Mouse (Mus musculus) erythroblast, adult 5-6 weeks (primary cell): ENCODE data around the gene Ift57. TPM values are rescaled to one million over a fixed set of nuclear protein-coding genes. Genes with fewer than 3 reads are reported as not detected.
A peak's percentile ranks its signal among the peaks of the same experiment; 100 is the strongest.

ENCODE experiments used
- ATAC-seq: replicated peaks from 2 replicates; pipeline ENCODE4 v1.8.0; 2016; ENCODE audit warnings: moderate number of reproducible peaks, mild to moderate bottlenecking, moderate TSS enrichment, inconsistent platforms; ENCODE audit not compliant: poor library complexity, low FRiP score, severe bottlenecking
- total RNA-seq, 2 experiments: library from RNA; stranded (forward) in 1 of 2; stranded (reverse) in 1 of 2; fragments of 150-400 nt in 1 of 2; fragments of 200-764, 138-1000 nt in 1 of 2; gene quantifications; 2 replicates each; pipeline versions ENCODE4 v1.2.3 to v1.2.4; 2015 to 2017; ENCODE audit warnings: low replicate concordance in 2 of 2

Gene Ift57
- total RNA-seq, 2 experiments from 2014 or later, result 60.3 to 77.4 TPM

GRCm38 (mm10) chr16:49786116-49786515 lies 87.1 kb downstream of the Ift57 start:
- ATAC-seq, result no peak

GRCm38 (mm10) chr16:49787714-49788113 lies 88.7 kb downstream of the Ift57 start:
- no peak for ATAC-seq

GRCm38 (mm10) chr16:49790575-49791465 lies 91.8 kb downstream of the Ift57 start:
- ATAC-seq, result peak; percentile 33

- peak; percentile 45 for ATAC-seq
Observed at GRCm38 (mm10) chr16:49792446-49792878, 93.4 kb downstream of the Ift57 start.

- no peak for ATAC-seq
Observed at GRCm38 (mm10) chr16:49793596-49793995, 94.6 kb downstream of the Ift57 start.

- ATAC-seq, result no peak
Observed at GRCm38 (mm10) chr16:49796271-49796670, 97.2 kb downstream of the Ift57 start.

- ATAC-seq, result no peak
Observed at GRCm38 (mm10) chr16:49796954-49797353, 97.9 kb downstream of the Ift57 start.

GRCm38 (mm10) chr16:49798790-49799189 lies 99.8 kb downstream of the Ift57 start:
- no peak for ATAC-seq

GRCm38 (mm10) chr16:49799597-49800561 lies 100.8 kb downstream of the Ift57 start, which contains the start of gene Cd47:
Cd47 (plus strand) TSS chr16:49800533.
- ATAC-seq, result peak; percentile 84

GRCm38 (mm10) chr16:49800996-49801395 lies 102.0 kb downstream of the Ift57 start:
- ATAC-seq, result no peak

GRCm38 (mm10) chr16:49801399-49801798 lies 102.4 kb downstream of the Ift57 start:
- ATAC-seq, result no peak

- ATAC-seq, result no peak
Observed at GRCm38 (mm10) chr16:49802993-49803392, 104.0 kb downstream of the Ift57 start.

- no peak for ATAC-seq
Observed at GRCm38 (mm10) chr16:49803932-49804461, 105.0 kb downstream of the Ift57 start.

GRCm38 (mm10) chr16:49806920-49807319 lies 107.9 kb downstream of the Ift57 start:
- peak; percentile 13 for ATAC-seq

- peak; percentile 79 for ATAC-seq
Observed at GRCm38 (mm10) chr16:49807419-49807841, 108.4 kb downstream of the Ift57 start.

- ATAC-seq, result no peak
Observed at GRCm38 (mm10) chr16:49807862-49808430, 108.9 kb downstream of the Ift57 start.

- no peak for ATAC-seq
Observed at GRCm38 (mm10) chr16:49811897-49812296, 112.9 kb downstream of the Ift57 start.

- ATAC-seq, result no peak
Observed at GRCm38 (mm10) chr16:49812821-49813616, 114.0 kb downstream of the Ift57 start.

GRCm38 (mm10) chr16:49814419-49814818 lies 115.4 kb downstream of the Ift57 start:
- no peak for ATAC-seq
